Mouse (Mus musculus) lung, postnatal 0 days (tissue): Measurements from ENCODE around the gene Pde3a.

Experiments
- CTCF ChIP-seq: IDR thresholded peaks from 2 replicates; pipeline ENCODE4 v1.5.1; 2016; ENCODE audit warnings: antibody characterized with exemption, mild to moderate bottlenecking
- EP300 ChIP-seq: IDR thresholded peaks from 2 replicates; pipeline ENCODE4 v1.6.1; 2016; ENCODE audit warnings: antibody characterized with exemption, mild to moderate bottlenecking, control low read depth

GRCm38 (mm10) chr6:141332613-141333165, 83.6 kb downstream of the Pde3a start:
- TF ChIP-seq CTCF (no peak), EP300 (peak; percentile 66)
